Mouse (Mus musculus): ENCODE results near the gene Nrxn1. TPM values are rescaled to one million over a fixed set of nuclear protein-coding genes. Genes with fewer than 3 reads are reported as not detected.

Gene Nrxn1
- total RNA-seq, 2 experiments from 2014 or later: 1.8 TPM

Small RNA genes lying within 50 kb of the gene (microRNA-seq; reads per million reads assigned to microRNA genes)
- gene Gm24510 (not detected), gene Gm27475 (not detected), gene Gm47307 (not detected)
